Mouse (Mus musculus) ES-E14 (cell line): ENCODE results near the gene Lyrm1. TPM values are rescaled to one million over a fixed set of nuclear protein-coding genes. Genes with fewer than 3 reads are reported as not detected.

ENCODE experiments used
- DNase-seq: peaks from one replicate; pipeline ENCODE4 v3.0.0-alpha.2; 2013; ENCODE audit warnings: low read depth, low spot score
- H3K27ac ChIP-seq: 2 replicates; pipeline ENCODE4 v1.5.1; 2012; ENCODE audit warnings: low read depth, mild to moderate bottlenecking, low read length, moderate library complexity, mixed read lengths; ENCODE audit not compliant: poor library complexity, insufficient read depth, severe bottlenecking
- H3K36me3 ChIP-seq: 2 replicates; pipeline ENCODE4 v1.6.1; 2012; ENCODE audit warnings: mild to moderate bottlenecking, low read length, moderate library complexity, mixed read lengths; ENCODE audit not compliant: control insufficient read depth, poor library complexity, insufficient read depth, severe bottlenecking
- H3K4me1 ChIP-seq, 2 experiments: fragments of 150-350 bp in 1 of 2; sonication (generic) in 1 of 2; 2 replicates each; pipeline ENCODE4 v1.6.1; 2012; ENCODE audit warnings: low read length in 2 of 2, mild to moderate bottlenecking in 1 of 2, mixed read lengths in 1 of 2; ENCODE audit not compliant: control insufficient read depth in 2 of 2, insufficient read depth in 2 of 2, poor library complexity in 1 of 2
- H3K4me3 ChIP-seq, 2 experiments: fragments of 150-350 bp in 1 of 2; sonication (generic) in 1 of 2; 2 replicates each; pipeline ENCODE4 v1.5.1; 2012; ENCODE audit warnings: low read length in 2 of 2, low read depth in 1 of 2, mild to moderate bottlenecking in 1 of 2, mixed read lengths in 1 of 2; ENCODE audit not compliant: insufficient read depth in 1 of 2, poor library complexity in 1 of 2, severe bottlenecking in 1 of 2
- H3K9ac ChIP-seq: 2 replicates; pipeline ENCODE4 v1.6.1; 2012; ENCODE audit warnings: low read depth, mild to moderate bottlenecking, low read length, mixed read lengths; ENCODE audit not compliant: poor library complexity, insufficient read depth, severe bottlenecking
- H3K9me3 ChIP-seq: fragments of 150-350 bp; sonication (generic); 2 replicates; pipeline ENCODE4 v1.6.1; 2012; ENCODE audit warnings: low read depth, mild to moderate bottlenecking, low read length; ENCODE audit not compliant: control insufficient read depth, insufficient read depth
- CHD2 ChIP-seq: IDR thresholded peaks from 2 replicates; pipeline ENCODE4 v1.6.1; 2014; ENCODE audit warnings: mild to moderate bottlenecking, low read depth, low read length, inconsistent platforms
- HCFC1 ChIP-seq: IDR thresholded peaks from 2 replicates; pipeline ENCODE4 v1.6.1; 2012; ENCODE audit warnings: low read length, inconsistent platforms, borderline replicate concordance; ENCODE audit not compliant: insufficient read depth
- MAFK ChIP-seq: IDR thresholded peaks from 2 replicates; pipeline ENCODE4 v1.6.1; 2014; ENCODE audit warnings: mild to moderate bottlenecking, low read depth, low read length, inconsistent platforms; ENCODE audit not compliant: insufficient read depth
- ZC3H11A ChIP-seq: IDR thresholded peaks from 2 replicates; pipeline ENCODE4 v1.6.1; 2012; ENCODE audit warnings: low read depth, mild to moderate bottlenecking, inconsistent platforms, low read length, borderline replicate concordance
- ZNF384 ChIP-seq: IDR thresholded peaks from 2 replicates; pipeline ENCODE4 v1.6.1; 2012; ENCODE audit warnings: low read depth, low read length, inconsistent platforms
- in situ Hi-C, 2 experiments: fragments of 600-800 bp; cut with MboI; formaldehyde crosslinking; loops; one replicate each; pipeline ENCODE4 v1.15.1; 2025; ENCODE audit warnings: low sequenced_read_pairs in 2 of 2, inconsistent platforms in 1 of 2; ENCODE audit not compliant: unreplicated experiment in 2 of 2
- total RNA-seq: library from RNA; depleted of rRNA; stranded (reverse); fragments of 300-350 nt; gene quantifications from 2 replicates; pipeline ENCODE4 v1.2.3, GENCODE M21; 2012; rRNA removed

Lyrm1 gene
- total RNA-seq, 1 experiment = 3.8 TPM

- Histone ChIP-seq H3K9me3 (no peaks in the 10 kb centered on the region), H3K4me1 (no peaks in the 10 kb centered on the region), H3K36me3 (no peaks in the 10 kb centered on the region; the same call in 1 of the 2 replicates), H3K4me3 (no peak overlapping the region), H3K9ac (no peak overlapping the region), H3K27ac (no peak overlapping the region)
- DNase-seq = no peak
- in situ Hi-C loops = no loop called here
- no peak for TF ChIP-seq CHD2
- TF ChIP-seq ZNF384 = no peak
- no peak for TF ChIP-seq HCFC1
- no peak for TF ChIP-seq ZC3H11A
- no peak for TF ChIP-seq MAFK
These were observed 82.9 kb downstream of the Lyrm1 start for GRCm38 (mm10) chr7:119978576-119978975.

- Histone ChIP-seq H3K9me3 (no peaks in the 10 kb centered on the region), H3K4me3 (no peak overlapping the region), H3K4me1 (no peaks in the 10 kb centered on the region), H3K27ac (no peak overlapping the region), H3K9ac (no peak overlapping the region), H3K36me3 (no peaks in the 10 kb centered on the region)
- no peak for DNase-seq
- in situ Hi-C loops = no loop called here
- no peak for TF ChIP-seq CHD2
- TF ChIP-seq ZC3H11A = no peak
- no peak for TF ChIP-seq MAFK
- no peak for TF ChIP-seq HCFC1
- TF ChIP-seq ZNF384 = no peak
These were observed 84.5 kb downstream of the Lyrm1 start for GRCm38 (mm10) chr7:119980170-119980569.

GRCm38 (mm10) chr7:119985279-119985912 lies 89.7 kb downstream of the Lyrm1 start:
- H3K9me3 ChIP-seq = no peaks in the 10 kb centered on the region
- no peak overlapping the region for H3K4me3 ChIP-seq
- no peaks in the 10 kb centered on the region for H3K36me3 ChIP-seq
- TF ChIP-seq ZNF384 (no peak), ZC3H11A (no peak), CHD2 (no peak), MAFK (no peak), HCFC1 (no peak)
- no peak overlapping the region for H3K9ac ChIP-seq
- DNase-seq = no peak
- H3K27ac ChIP-seq = no peak overlapping the region
- H3K4me1 ChIP-seq = no peaks in the 10 kb centered on the region
- in situ Hi-C loops = no loop called here

GRCm38 (mm10) chr7:119997066-119997465 lies 101.4 kb downstream of the Lyrm1 start:
- Histone ChIP-seq H3K4me3 (no peak overlapping the region), H3K9me3 (no peaks in the 10 kb centered on the region), H3K36me3 (no peaks in the 10 kb centered on the region), H3K27ac (no peak overlapping the region), H3K9ac (no peak overlapping the region), H3K4me1 (no peaks in the 10 kb centered on the region)
- in situ Hi-C loops = no loop called here
- DNase-seq = no peak
- TF ChIP-seq ZNF384 (no peak), CHD2 (no peak), ZC3H11A (no peak), MAFK (no peak), HCFC1 (no peak)

Other genes with a start within 250 kb of the Lyrm1 start
- gene Acsm4, start 205.8 kb upstream of the Lyrm1 start, total RNA-seq = 2.2 and 3.2 TPM in 2 replicates
- gene Thumpd1, start 175.1 kb upstream of the Lyrm1 start, total RNA-seq = 60.5 and 64.1 TPM in 2 replicates
- gene Acsm3, start 134.9 kb upstream of the Lyrm1 start, total RNA-seq = 0.16 TPM in 1 of 2 replicates, not detected in the other
- 12.5 and 15.3 TPM in 2 replicates for gene Rexo5, start 101.9 kb upstream of the Lyrm1 start, total RNA-seq
- 14.3 and 14.6 TPM in 2 replicates for gene Eri2, start 101.8 kb upstream of the Lyrm1 start, total RNA-seq
- gene Dcun1d3, start 437 bp downstream of the Lyrm1 start, total RNA-seq = 26.1 and 27.1 TPM in 2 replicates
- 0.05 TPM in 1 of 2 replicates, not detected in the other for gene Dnah3, start 199.4 kb downstream of the Lyrm1 start, total RNA-seq
- gene Tmem159, start 206.5 kb downstream of the Lyrm1 start, total RNA-seq = 7.2 and 9.6 TPM in 2 replicates
- 0.11 TPM in 1 of 2 replicates, not detected in the other for gene Zp2, start 249.4 kb downstream of the Lyrm1 start, total RNA-seq